Mouse (Mus musculus): ENCODE results near the gene Ppil1.
A peak's percentile ranks its signal among the peaks of the same experiment; 100 is the strongest.
"Not testable (repeated sequence)": the region's sequence is repeated elsewhere in the genome, so short reads cannot be mapped to it uniquely, and the experiment has no call there.

The Ppil1 gene

GRCm38 (mm10) chr17:29281541-29281940 lies 17.6 kb upstream of the Ppil1 start:
- DNase-seq (ENCODE audit: low read depth, low spot score) = no peak

DNA sequence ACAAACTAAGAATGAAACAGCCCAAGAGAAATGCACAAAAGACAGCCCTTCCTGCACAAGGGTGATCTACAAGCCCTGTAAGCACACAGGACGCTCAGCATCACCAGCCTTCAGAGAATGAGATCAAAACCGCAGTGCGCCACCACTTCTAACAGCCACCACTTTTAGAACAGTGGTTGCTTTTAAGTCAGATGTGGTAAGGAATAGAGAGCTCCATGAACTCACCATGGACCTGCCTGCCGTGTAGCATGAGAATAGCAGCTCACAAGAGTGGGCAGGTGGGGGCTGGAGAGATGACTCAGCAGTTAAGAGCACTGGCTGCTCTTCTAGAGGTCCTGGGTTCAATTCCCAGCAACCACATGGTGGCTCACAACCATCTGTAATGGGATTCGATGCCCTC lies 16.4 kb upstream of the Ppil1 start:
- no peak for DNase-seq (ENCODE audit: low read depth, low spot score)

DNA sequence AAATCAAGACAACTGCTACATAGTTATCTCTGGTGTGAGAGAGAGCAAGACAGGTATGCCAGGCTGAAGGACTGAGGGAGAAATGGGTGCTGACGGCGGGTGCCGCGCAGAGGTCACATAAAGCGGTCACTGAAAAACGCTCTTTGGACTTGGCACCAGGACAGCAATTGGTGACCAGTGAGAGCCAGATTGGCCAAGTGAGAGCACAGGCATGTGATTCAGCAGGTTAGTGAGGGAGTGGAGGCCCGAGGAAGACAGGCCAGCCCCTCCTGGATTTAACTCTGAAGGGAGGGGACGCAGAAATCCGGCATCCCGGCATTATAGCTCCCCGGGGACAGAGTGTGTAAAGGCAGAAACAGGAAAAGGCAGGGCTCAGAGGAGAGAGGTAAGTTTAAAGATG lies 9.9 kb upstream of the Ppil1 start:
- DNase-seq (ENCODE audit: low read depth, low spot score) = no peak

DNA sequence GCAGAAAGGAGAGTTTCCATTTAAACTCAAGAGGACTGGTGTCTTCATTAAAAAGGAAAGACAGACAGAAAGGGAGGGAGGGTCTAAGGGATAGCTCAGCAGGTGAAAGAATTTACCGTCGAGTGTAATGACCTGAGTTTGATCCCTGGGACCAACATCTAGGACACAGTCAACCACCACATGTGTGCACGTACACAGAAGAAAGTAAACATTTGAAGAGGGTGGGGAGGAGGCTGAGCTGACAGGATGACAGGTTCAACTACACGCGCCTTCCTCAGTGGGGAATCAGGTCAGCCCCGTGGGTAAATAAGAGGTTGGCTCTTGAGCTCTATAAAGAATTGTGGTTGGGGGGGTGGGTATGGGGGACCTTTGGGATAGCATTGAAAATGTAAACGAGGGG lies 9.2 kb upstream of the Ppil1 start:
- no peak for DNase-seq (ENCODE audit: low read depth, low spot score)

DNA sequence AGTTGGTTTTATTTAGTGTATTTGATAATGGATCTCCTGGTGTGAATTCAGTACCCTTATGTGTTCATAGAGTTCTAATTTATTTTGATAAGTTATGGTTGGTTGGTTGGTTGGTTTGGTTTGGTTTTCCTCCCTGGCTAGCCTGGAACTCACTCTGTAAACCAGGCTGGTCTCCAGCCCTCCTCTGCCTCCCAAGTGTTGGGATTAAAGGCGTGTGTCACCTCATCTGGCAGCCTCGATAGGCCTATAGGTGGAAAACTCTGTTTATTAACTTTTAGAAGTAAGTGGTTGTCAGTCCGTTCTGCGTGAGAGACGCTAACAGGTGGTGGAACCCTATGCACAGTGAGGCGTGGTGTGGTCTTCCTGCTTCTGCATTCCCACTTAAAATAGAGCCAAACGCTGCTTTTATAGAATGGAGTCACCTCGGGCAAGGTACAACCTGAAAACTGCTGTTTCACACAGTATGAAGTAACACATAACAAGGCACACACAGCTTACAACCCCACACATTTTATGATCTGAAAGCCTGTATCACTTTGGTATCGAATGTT lies 6.2 kb upstream of the Ppil1 start:
- DNase-seq (ENCODE audit: low read depth, low spot score) = no peak

- DNase-seq (ENCODE audit: low read depth, low spot score) = no peak
Measured at GRCm38 (mm10) chr17:29269349-29269706, 5.3 kb upstream of the Ppil1 start.

- DNase-seq (ENCODE audit: low read depth, low spot score) = peak; percentile 97
Measured at GRCm38 (mm10) chr17:29268682-29269348, 4.8 kb upstream of the Ppil1 start, which contains the start of gene BC004004. BC004004 (plus strand) TSS chr17:29268788.

DNA sequence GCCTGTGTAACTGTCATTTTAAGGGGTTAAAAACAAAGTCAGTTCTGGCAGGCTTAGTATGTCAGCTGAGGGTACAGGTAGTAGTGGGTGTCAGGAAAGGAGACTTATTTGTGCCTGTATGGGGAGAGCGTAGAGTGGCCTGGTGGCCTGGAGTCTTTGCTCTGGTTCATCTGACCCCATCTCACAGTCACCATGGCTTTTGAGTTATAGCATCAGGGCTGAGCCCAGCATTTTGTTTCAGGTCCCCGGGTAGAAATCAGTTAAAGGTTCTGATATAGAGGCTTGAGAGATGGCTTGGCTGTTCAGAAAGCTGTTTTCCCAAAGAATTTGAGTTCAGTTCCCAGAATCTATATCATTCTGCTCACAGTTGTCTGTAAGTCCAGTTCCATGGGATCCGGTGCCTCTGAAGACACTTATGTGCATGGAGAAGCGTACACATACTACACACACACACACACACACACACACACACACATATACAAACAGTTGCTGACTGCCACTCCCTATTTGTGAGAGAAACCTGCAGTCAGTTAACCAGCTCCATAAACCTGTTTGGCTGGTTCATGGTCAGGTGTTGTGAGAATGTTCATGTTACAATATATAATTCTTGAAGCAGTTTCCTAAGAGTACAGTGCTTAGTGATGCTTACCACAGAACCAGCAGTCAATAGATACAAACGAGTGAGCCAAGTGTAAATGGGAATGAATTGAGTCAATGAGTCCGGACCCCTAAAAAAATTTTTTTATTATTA lies 4.1 kb upstream of the Ppil1 start:
- DNase-seq (ENCODE audit: low read depth, low spot score) = no peak

DNA sequence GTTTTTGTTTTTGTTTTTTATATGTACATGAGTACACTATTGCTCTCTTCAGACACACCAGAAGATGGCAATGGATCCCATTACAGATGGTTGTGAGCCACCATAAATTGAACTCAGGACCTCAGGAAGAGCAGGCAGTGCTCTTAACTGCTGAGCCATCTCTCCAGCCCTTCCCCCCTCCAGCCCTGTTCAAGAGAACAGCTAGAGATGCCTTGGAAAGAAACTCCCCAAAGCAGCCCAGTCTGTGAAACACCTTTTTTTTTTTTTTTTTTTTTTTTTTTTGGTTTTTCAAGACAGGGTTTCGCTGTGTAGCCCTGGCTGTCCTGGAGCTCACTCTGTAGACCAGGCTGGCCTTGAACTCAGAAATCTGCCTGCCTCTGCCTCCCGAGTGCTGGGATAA lies 3.1 kb upstream of the Ppil1 start:
- DNase-seq (ENCODE audit: low read depth, low spot score) = not testable (repeated sequence)

DNA sequence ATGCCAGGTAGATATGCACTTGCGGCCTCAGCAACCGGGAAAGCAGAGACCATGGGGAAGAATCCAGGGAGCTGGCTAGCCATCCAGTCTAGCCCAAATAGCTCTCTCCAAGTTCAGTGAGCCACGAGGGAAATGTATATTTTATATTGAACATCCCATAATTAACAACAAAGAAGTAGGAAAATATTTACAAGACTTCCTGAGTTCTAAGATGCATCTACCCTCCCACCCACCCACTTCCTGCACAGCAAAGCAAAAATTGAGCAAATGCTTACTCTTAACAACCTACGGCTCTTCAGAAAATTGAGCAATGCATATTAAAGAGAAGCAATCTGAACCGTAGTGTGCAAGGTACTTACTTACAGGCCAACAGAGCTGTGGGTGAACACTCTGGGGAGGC lies 774 bp upstream of the Ppil1 start:
- no peak for DNase-seq (ENCODE audit: low read depth, low spot score)

GRCm38 (mm10) chr17:29263417-29263816 lies 569 bp downstream of the Ppil1 start:
- DNase-seq (ENCODE audit: low read depth, low spot score) = no peak

DNA sequence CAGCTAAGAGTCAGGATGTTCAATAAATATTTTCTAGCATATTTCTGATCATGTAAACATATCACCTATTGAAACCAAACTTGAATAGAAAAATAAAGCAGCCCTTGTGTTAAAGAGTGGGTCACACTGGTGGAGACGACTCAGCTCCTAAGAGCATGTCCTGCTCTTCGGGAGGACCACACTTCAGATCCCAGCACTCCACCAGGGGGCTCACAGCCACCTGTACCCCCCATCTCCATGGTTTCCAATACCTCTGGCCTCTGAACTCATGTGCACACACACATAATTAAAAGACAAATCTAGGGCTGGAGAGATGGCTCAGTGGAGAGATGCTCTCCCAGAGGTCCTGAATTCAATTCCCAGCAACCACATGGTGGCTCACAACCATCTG lies 1.7 kb downstream of the Ppil1 start:
- no peak for DNase-seq (ENCODE audit: low read depth, low spot score)

GRCm38 (mm10) chr17:29261603-29262258 lies 2.3 kb downstream of the Ppil1 start:
- DNase-seq (ENCODE audit: low read depth, low spot score) = no peak

DNA sequence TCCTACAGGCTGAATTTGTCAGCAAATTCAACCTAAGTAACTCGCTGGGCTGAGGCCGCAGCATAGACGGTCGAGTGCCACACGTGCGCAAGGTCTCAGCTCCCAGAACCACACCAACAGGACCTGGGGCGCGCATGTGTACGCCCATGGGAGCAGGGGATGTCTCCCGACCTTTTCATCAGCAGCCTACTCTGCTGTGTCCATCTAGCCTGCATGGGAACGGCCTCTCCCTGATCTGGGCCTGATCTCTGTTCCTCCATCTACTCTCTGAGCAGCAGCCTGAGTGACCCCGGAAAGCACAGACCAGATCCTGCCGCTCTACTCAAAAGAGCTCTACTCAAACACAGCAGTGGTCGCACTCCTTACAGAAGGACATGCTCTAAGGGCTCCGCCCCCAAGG lies 3.5 kb downstream of the Ppil1 start:
- DNase-seq (ENCODE audit: low read depth, low spot score) = no peak

DNA sequence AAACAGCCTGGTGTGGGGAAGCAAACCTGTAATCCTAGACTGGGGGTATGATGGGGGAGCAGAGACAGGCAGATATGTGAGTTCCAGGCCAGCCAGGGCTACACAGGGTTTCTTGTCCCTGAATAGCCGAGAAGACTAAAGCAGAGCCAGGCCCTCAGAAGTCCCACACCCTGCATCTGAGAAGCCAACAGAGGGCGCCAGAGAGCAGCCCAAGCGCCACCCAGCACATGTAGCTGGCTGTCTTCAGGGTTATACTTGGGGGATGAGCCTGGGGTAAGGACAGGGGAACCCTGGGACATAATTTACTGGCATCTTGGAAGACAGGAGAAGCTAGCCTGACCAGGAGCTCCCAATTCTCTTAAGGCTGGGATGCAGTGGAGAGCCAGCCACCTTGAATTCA lies 4.5 kb downstream of the Ppil1 start:
- peak; percentile 87 for DNase-seq (ENCODE audit: low read depth, low spot score)

GRCm38 (mm10) chr17:29258921-29259320 lies 5.1 kb downstream of the Ppil1 start:
- DNase-seq (ENCODE audit: low read depth, low spot score) = no peak

DNA sequence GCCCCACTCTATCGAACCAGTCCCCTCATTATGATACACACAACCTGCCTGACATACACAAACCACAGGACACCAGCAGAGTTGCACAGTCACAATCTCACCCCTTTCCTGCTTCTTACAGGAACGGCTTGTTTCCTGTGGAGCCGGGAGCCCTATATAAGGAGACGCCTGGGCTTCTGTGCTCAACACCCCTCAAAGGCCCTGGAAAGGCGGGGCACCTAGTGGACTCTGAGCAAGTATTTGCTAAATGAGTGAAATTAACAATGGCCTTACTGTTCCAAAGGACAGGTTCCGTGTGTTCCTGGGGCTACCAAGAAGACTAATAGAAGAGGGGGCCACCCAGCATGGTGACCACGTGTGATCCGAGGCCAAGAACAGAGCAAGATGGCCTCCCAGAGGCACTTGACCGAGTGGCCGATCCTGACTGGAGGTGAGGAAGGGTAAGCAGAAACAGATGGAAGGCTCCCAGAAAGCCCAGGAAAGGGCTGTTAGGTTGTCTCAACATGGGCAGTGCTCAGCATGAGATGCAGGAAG lies 5.9 kb downstream of the Ppil1 start:
- DNase-seq (ENCODE audit: low read depth, low spot score) = no peak

GRCm38 (mm10) chr17:29257001-29257511 lies 6.9 kb downstream of the Ppil1 start:
- no peak for DNase-seq (ENCODE audit: low read depth, low spot score)

DNA sequence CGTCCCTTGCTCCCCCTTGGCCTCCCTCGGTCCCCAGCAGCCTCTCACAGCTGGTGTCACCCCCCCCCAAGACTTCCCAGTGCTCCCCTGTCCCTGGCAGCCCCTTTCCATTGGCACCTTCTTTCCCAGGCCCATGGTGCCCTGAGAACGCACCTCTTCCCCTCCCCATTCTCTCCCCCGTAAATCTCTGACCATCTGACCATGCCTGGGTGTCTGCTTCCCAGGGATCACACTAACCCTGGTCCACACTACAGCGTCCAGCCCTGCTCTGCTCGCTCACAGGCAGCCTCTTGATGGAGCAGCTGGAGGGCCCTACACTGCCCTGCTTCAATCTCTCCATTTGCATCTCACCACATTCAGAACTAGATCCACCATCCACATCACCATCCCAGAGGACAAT lies 7.5 kb downstream of the Ppil1 start:
- DNase-seq (ENCODE audit: low read depth, low spot score) = no peak

GRCm38 (mm10) chr17:29254784-29255183 lies 9.2 kb downstream of the Ppil1 start:
- not testable (repeated sequence) for DNase-seq (ENCODE audit: low read depth, low spot score)

GRCm38 (mm10) chr17:29253684-29254083 lies 10.3 kb downstream of the Ppil1 start:
- no peak for DNase-seq (ENCODE audit: low read depth, low spot score)

GRCm38 (mm10) chr17:29253236-29253635 lies 10.8 kb downstream of the Ppil1 start:
- DNase-seq (ENCODE audit: low read depth, low spot score) = no peak
